Mouse (Mus musculus): ENCODE measurements around the gene Fcer2a.

- TF ChIP-seq CTCF (IDR thresholded peaks at IDR 0.05; ENCODE audit: low read depth) (peak; percentile 99), EP300 (IDR thresholded peaks at IDR 0.05; ENCODE audit: low read depth) (no peak; the same call in 1 of the 2 replicates)
Measured at GRCm38 (mm10) chr8:3676131-3676992, 17.6 kb downstream of the Fcer2a start, which contains the start of gene Trappc5.

All from liver, postnatal 0 days (tissue).